Mouse (Mus musculus): Measurements from ENCODE around the gene Dvl1.

Gene Dvl1

DNA sequence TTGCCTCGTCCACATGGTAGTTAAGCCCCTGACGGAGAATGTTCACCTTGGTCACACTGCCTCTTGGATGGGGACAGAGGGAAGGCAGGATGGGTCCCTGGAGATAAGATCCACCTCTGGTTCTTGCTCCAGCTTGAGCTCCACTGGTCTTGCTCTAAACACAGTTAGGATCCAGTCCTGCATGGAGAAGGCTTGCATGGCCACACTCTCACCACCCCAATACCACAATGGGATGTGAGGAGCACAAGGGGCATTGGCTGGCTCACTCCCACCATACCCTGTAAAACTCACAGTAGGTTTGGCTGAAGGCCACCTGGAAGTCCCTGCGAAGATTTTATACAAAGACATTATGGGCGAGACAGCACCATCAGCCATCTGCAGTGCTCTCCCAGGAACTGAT is 61.5 kb downstream of the Dvl1 start:
- no peak for DNase-seq (ENCODE audit: low read depth)

Data from induced T-regulatory cell, adult 2 months (primary cell).